Mouse (Mus musculus) adrenal gland, adult 18-20 months (tissue): ENCODE data around the gene Pth. TPM values are rescaled to one million over a fixed set of nuclear protein-coding genes. Genes with fewer than 3 reads are reported as not detected.

Experiments used
- DNase-seq, 2 experiments: peaks; one replicate each; pipeline ENCODE4 v3.0.0; 2021 to 2022; ENCODE audit warnings: low spot score in 2 of 2
- long read RNA-seq, 2 experiments: library from polyadenylated mRNA; stranded (forward); transcript quantifications; one replicate each; pipeline ENCODE4 v2.0.0; 2021
- total RNA-seq, 2 experiments: library from RNA; stranded (reverse); gene quantifications; 1 replicate in 1 of 2; 2 replicates in 1 of 2; pipeline ENCODE4 v1.2.3; 2021

The Pth gene
- total RNA-seq, result not detected
- long read RNA-seq, experiment 1, result 0 reads
- long read RNA-seq, experiment 2, result 0 reads

- DNase-seq, result no peak
Measured at GRCm38 (mm10) chr7:113388470-113388869, at the start of gene Pth. Gene Pth (minus strand): TSS chr7:113388570.

- DNase-seq, result no peak
Measured at GRCm38 (mm10) chr7:113436312-113436711, 47.9 kb upstream of the Pth start.

GRCm38 (mm10) chr7:113434286-113434685, 45.9 kb upstream of the Pth start:
- peak; percentile 40 to 56 for DNase-seq

GRCm38 (mm10) chr7:113433451-113433850, 45.1 kb upstream of the Pth start:
- no peak for DNase-seq

GRCm38 (mm10) chr7:113432891-113433290, 44.5 kb upstream of the Pth start:
- no peak for DNase-seq

GRCm38 (mm10) chr7:113420771-113421170, 32.4 kb upstream of the Pth start:
- no peak for DNase-seq

GRCm38 (mm10) chr7:113419070-113419782, 30.9 kb upstream of the Pth start:
- peak in 1 of 2 experiments; percentile 64 for DNase-seq

- no peak for DNase-seq
Measured at GRCm38 (mm10) chr7:113416536-113416935, 28.2 kb upstream of the Pth start.

- no peak for DNase-seq
Measured at GRCm38 (mm10) chr7:113415256-113415655, 26.9 kb upstream of the Pth start.

- no peak for DNase-seq
Measured at GRCm38 (mm10) chr7:113408712-113409111, 20.3 kb upstream of the Pth start.

- DNase-seq, result no peak
Measured at GRCm38 (mm10) chr7:113398083-113398482, 9.7 kb upstream of the Pth start.

GRCm38 (mm10) chr7:113396661-113397060, 8.3 kb upstream of the Pth start:
- no peak for DNase-seq

- DNase-seq, result no peak
Measured at GRCm38 (mm10) chr7:113391619-113392018, 3.2 kb upstream of the Pth start.

- DNase-seq, result peak; percentile 53 to 63
Measured at GRCm38 (mm10) chr7:113377875-113378658, 10.3 kb downstream of the Pth start.

GRCm38 (mm10) chr7:113372682-113373081, 15.7 kb downstream of the Pth start:
- DNase-seq, result no peak

- peak; percentile 66 to 69 for DNase-seq
Measured at GRCm38 (mm10) chr7:113369620-113370340, 18.6 kb downstream of the Pth start.

GRCm38 (mm10) chr7:113368746-113369619, 19.4 kb downstream of the Pth start, which contains the start of gene Btbd10:
Gene Btbd10 (minus strand): TSS chr7:113369392.
- peak; percentile 95 to 97 for DNase-seq

GRCm38 (mm10) chr7:113367440-113367839, 20.9 kb downstream of the Pth start:
- no peak for DNase-seq

- no peak for DNase-seq
Measured at GRCm38 (mm10) chr7:113349089-113349488, 39.3 kb downstream of the Pth start.

- no peak for DNase-seq
Measured at GRCm38 (mm10) chr7:113347694-113348093, 40.7 kb downstream of the Pth start.

GRCm38 (mm10) chr7:113347271-113347670, 41.1 kb downstream of the Pth start:
- DNase-seq, result no peak
